Mouse (Mus musculus): ENCODE data around the gene Gm20489. TPM values are rescaled to one million over a fixed set of nuclear protein-coding genes. Genes with fewer than 3 reads are reported as not detected.
A peak's percentile ranks its signal among the peaks of the same experiment; 100 is the strongest.

The Gm20489 gene
- not detected in 2 replicates for polyA plus RNA-seq (2015; fragmentation: Nextera tagmentation; extraction: Ambion mirVana)

DNA sequence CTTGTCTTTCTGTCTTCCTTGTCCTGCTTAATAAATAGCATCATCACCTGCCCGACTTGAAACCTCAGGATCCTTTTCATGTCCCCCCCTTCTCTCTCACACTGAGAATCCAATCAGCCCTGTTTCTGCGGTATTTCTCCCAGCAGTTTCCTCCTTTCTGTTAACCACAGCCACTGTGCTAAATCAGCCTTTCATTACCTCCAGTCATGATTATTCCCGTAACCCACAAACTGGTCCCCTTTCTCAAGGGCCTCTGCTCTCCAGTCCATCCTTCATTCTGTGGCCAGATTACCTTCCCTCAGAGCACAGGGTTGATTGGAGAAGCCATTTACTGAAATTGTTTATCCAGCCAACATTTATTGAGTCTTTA lies at the start of gene Gm20489:
Gene Gm20489 (minus strand): TSS at position 269 of the 370 bp plus-strand sequence.
- no peak for ATAC-seq (ENCODE audit: low FRiP score)
- no peak within 1 kb of the TSS for H3K4me2 ChIP-seq
- H3K9ac ChIP-seq = no peak within 1 kb of the TSS
- 70% methylated on average over 3 of the region's 3 CpGs for WGBS
- H3K36me3 ChIP-seq = no peaks in the 10 kb centered on the region
- H3K9me3 ChIP-seq = no peaks in the 10 kb centered on the region
- no peaks in the 10 kb centered on the region for H3K4me1 ChIP-seq (replicated peaks)
- no peak within 1 kb of the TSS for H3K27ac ChIP-seq
- peaks cover 8% of the 10 kb centered on the region; the same call in 1 of the 2 replicates for H3K27me3 ChIP-seq
- no peak within 1 kb of the TSS for H3K4me3 ChIP-seq

- Histone ChIP-seq H3K36me3 (peaks cover 55% of the 10 kb centered on the region), H3K4me2 (no peak overlapping the region), H3K9ac (no peak overlapping the region), H3K4me3 (no peak overlapping the region), H3K4me1 (replicated peaks) (peaks cover 7% of the 10 kb centered on the region; the same call in 1 of the 2 replicates), H3K9me3 (no peaks in the 10 kb centered on the region), H3K27me3 (no peaks in the 10 kb centered on the region), H3K27ac (no peak overlapping the region)
- peak; percentile 65; the same call in 1 of the 2 replicates for ATAC-seq (ENCODE audit: low FRiP score)
- WGBS = 26% methylated on average over 6 of the region's 6 CpGs
Observed at GRCm38 (mm10) chrX:101313625-101314359, 45.0 kb upstream of the Gm20489 start.

GRCm38 (mm10) chrX:101309299-101309698 lies 40.5 kb upstream of the Gm20489 start:
- Histone ChIP-seq H3K4me1 (replicated peaks) (peaks cover 12% of the 10 kb centered on the region), H3K4me2 (no peak overlapping the region), H3K9me3 (no peaks in the 10 kb centered on the region), H3K4me3 (no peak overlapping the region), H3K27me3 (no peaks in the 10 kb centered on the region), H3K36me3 (peaks cover 43% of the 10 kb centered on the region), H3K27ac (no peak overlapping the region), H3K9ac (no peak overlapping the region)
- no peak for ATAC-seq (ENCODE audit: low FRiP score)
- 90% methylated on average over 5 of the region's 5 CpGs for WGBS

- 37% methylated on average over 2 of the region's 2 CpGs for WGBS
- H3K36me3 ChIP-seq = peaks cover 20% of the 10 kb centered on the region
- ATAC-seq (ENCODE audit: low FRiP score) = no peak
Observed at GRCm38 (mm10) chrX:101304646-101305045, 35.8 kb upstream of the Gm20489 start.

DNA sequence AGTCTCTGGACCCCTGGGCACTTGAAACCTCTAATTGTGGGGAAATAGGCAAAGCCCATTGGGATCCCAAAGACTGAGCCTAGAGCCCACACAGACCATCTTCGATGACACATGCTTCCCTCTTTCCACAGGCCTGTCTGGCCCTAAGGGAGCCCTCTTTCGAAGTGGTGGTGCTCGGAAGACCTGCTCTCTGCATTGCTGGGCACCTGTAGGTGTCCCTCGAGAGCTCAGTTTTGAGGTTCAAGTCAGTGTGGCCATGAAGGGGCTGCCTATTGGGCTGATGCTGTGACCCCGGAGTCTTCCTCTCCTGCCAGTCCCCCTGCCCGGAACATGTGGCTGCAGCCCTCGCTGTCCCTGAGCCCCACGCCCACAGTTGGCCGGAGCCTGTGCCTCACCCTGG lies 32.8 kb upstream of the Gm20489 start:
- Histone ChIP-seq H3K9ac (peak overlapping the region; percentile 82), H3K27ac (peak overlapping the region; percentile 89; the same call in 1 of the 2 replicates), H3K27me3 (peaks cover 4% of the 10 kb centered on the region; the same call in 1 of the 2 replicates), H3K4me3 (peak overlapping the region; percentile 56), H3K4me1 (replicated peaks) (peaks cover 39% of the 10 kb centered on the region), H3K4me2 (peak overlapping the region; percentile 64), H3K36me3 (peaks cover 13% of the 10 kb centered on the region), H3K9me3 (no peaks in the 10 kb centered on the region)
- WGBS = 59% methylated on average over 9 of the region's 9 CpGs
- no peak for ATAC-seq (ENCODE audit: low FRiP score)

More at GRCm38 (mm10) chrX:101304646-101305045, 35.8 kb upstream of the Gm20489 start:
- H3K9me3 ChIP-seq = no peaks in the 10 kb centered on the region
- H3K27ac ChIP-seq = no peak overlapping the region
- peaks cover 2% of the 10 kb centered on the region; the same call in 1 of the 2 replicates for H3K27me3 ChIP-seq
- H3K4me3 ChIP-seq = no peak overlapping the region
- no peak overlapping the region for H3K4me2 ChIP-seq
- no peak overlapping the region for H3K9ac ChIP-seq
- peaks cover 39% of the 10 kb centered on the region for H3K4me1 ChIP-seq (replicated peaks)

- H3K4me2 ChIP-seq = peak overlapping the region; percentile 64
- peak overlapping the region; percentile 82 for H3K9ac ChIP-seq
- peaks cover 6% of the 10 kb centered on the region; the same call in 1 of the 2 replicates for H3K27me3 ChIP-seq
- H3K4me1 ChIP-seq (replicated peaks) = peaks cover 39% of the 10 kb centered on the region
- peak overlapping the region; percentile 56 for H3K4me3 ChIP-seq
- H3K27ac ChIP-seq = peak overlapping the region; percentile 89
- WGBS = 21% methylated on average over 13 of the region's 13 CpGs
- no peaks in the 10 kb centered on the region for H3K9me3 ChIP-seq
- H3K36me3 ChIP-seq = peaks cover 19% of the 10 kb centered on the region
- ATAC-seq (ENCODE audit: low FRiP score) = peak; percentile 57
Observed at GRCm38 (mm10) chrX:101300427-101301030, 31.7 kb upstream of the Gm20489 start.

DNA sequence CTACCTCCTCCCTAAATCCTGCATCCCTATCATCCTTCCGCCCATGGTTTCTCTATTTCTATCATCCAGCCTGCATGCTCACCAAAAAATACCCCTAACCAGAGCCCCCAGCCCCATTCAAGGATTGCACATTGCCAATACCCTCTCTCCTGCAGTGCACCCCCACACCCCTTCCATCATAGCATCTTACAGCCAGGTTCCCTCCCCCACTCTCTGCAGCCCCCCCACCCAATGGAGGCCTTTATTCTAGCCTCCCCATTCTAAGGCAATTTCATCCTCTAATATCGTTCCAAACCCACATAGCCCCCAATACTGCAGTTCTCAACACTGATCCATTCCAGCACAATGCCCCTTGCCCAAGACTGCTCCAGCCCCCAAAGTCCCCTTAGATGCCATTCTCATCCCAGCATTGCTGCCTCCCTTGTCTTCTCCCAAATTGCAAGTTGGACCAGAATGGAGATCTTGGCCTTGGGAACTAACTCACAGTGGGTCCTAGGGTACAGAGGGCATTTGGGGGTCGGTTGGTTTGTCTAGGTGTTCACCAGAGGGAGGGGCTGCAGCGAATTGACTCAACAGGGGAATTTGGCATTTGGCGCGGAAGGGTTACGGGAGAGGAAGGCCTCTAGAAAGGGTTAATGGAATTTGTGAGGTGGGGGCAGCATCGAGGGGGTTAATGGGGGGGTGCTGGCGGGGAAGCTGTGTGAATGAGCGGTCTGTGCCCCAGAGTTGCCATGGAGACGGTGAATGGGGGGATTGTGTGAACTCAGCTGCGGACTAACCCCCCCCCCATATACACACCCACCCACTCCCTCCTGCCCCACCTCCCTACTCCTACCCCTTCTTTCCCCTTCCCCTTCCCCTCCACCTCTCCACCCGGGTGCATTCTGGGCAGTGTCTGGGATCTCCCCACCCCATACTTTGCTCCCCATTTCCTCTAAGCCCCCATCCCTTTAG lies 30.9 kb upstream of the Gm20489 start:
- peak overlapping the region; percentile 89 for H3K27ac ChIP-seq
- ATAC-seq (ENCODE audit: low FRiP score) = peak; percentile 61
- H3K27me3 ChIP-seq = peaks cover 6% of the 10 kb centered on the region; the same call in 1 of the 2 replicates
- peak overlapping the region; percentile 82 for H3K9ac ChIP-seq
- H3K4me2 ChIP-seq = peak overlapping the region; percentile 64
- WGBS = 12% methylated on average over 9 of the region's 13 CpGs
- H3K36me3 ChIP-seq = peaks cover 19% of the 10 kb centered on the region
- no peaks in the 10 kb centered on the region for H3K9me3 ChIP-seq
- peak overlapping the region; percentile 56 for H3K4me3 ChIP-seq
- H3K4me1 ChIP-seq (replicated peaks) = peaks cover 37% of the 10 kb centered on the region

- Histone ChIP-seq H3K4me1 (replicated peaks) (peaks cover 31% of the 10 kb centered on the region), H3K9me3 (no peaks in the 10 kb centered on the region), H3K27ac (peak within 1 kb of the TSS; percentile 89), H3K9ac (peak within 1 kb of the TSS; percentile 82), H3K36me3 (peaks cover 20% of the 10 kb centered on the region), H3K4me3 (peak within 1 kb of the TSS; percentile 56), H3K4me2 (peak within 1 kb of the TSS; percentile 64), H3K27me3 (peaks cover 6% of the 10 kb centered on the region; the same call in 1 of the 2 replicates)
- peak; percentile 38 for ATAC-seq (ENCODE audit: low FRiP score)
- WGBS = 25% methylated on average over 8 of the region's 24 CpGs
Observed at GRCm38 (mm10) chrX:101299055-101299454, 30.2 kb upstream of the Gm20489 start, which contains the start of gene Nlgn3. Gene Nlgn3, plus strand, starts transcription at chrX:101299168.

- Histone ChIP-seq H3K9me3 (no peaks in the 10 kb centered on the region), H3K4me2 (no peak overlapping the region), H3K27me3 (no peaks in the 10 kb centered on the region), H3K27ac (no peak overlapping the region), H3K9ac (no peak overlapping the region), H3K4me1 (replicated peaks) (no peaks in the 10 kb centered on the region), H3K4me3 (no peak overlapping the region), H3K36me3 (peaks cover 71% of the 10 kb centered on the region)
- no peak for ATAC-seq (ENCODE audit: low FRiP score)
- WGBS = 93% methylated on average over 10 of the region's 10 CpGs
Observed at GRCm38 (mm10) chrX:101290111-101290510, 21.3 kb upstream of the Gm20489 start.

DNA sequence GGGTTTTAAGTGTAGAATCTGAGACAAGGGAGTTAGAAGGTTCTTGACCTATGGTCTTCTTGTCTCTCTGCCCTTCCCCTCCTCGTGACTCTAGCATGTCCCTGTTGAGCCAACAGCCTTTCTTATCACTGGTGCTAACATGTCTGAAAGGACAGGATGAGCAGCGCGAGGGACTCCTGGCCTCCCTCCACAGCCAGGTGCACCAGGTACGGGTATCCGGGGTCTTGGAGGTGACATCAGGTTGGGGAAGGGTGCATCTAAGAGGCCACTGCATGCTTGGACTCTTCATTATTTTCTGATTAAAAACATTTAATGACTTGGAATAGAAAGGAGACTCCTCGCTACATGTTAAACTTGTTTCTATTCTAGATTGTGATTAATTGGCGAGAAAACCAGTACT lies 20.2 kb upstream of the Gm20489 start:
- 91% methylated on average over 7 of the region's 7 CpGs for WGBS

GRCm38 (mm10) chrX:101288432-101288831 lies 19.6 kb upstream of the Gm20489 start:
- WGBS = 93% methylated on average over 6 of the region's 6 CpGs
- H3K4me3 ChIP-seq = no peak overlapping the region
- H3K27me3 ChIP-seq = no peaks in the 10 kb centered on the region
- no peaks in the 10 kb centered on the region for H3K4me1 ChIP-seq (replicated peaks)
- ATAC-seq (ENCODE audit: low FRiP score) = no peak
- H3K27ac ChIP-seq = no peak overlapping the region
- no peaks in the 10 kb centered on the region for H3K9me3 ChIP-seq
- no peak overlapping the region for H3K4me2 ChIP-seq
- peaks cover 78% of the 10 kb centered on the region for H3K36me3 ChIP-seq
- no peak overlapping the region for H3K9ac ChIP-seq

More for the DNA sequence above, 20.2 kb upstream of the Gm20489 start:
- H3K27me3 ChIP-seq = no peaks in the 10 kb centered on the region
- H3K36me3 ChIP-seq = peaks cover 78% of the 10 kb centered on the region
- no peak overlapping the region for H3K4me2 ChIP-seq
- no peak overlapping the region for H3K9ac ChIP-seq
- ATAC-seq (ENCODE audit: low FRiP score) = no peak
- no peaks in the 10 kb centered on the region for H3K4me1 ChIP-seq (replicated peaks)
- no peak overlapping the region for H3K27ac ChIP-seq
- H3K4me3 ChIP-seq = no peak overlapping the region
- H3K9me3 ChIP-seq = no peaks in the 10 kb centered on the region

Data from hindbrain, embryonic 13.5 days (tissue).